Mouse (Mus musculus) kidney, postnatal 0 days (tissue): Measurements from ENCODE around the gene Hist2h2ac. TPM values are rescaled to one million over a fixed set of nuclear protein-coding genes. Genes with fewer than 3 reads are reported as not detected.
A peak's percentile ranks its signal among the peaks of the same experiment; 100 is the strongest.
"Not testable (repeated sequence)": the region's sequence is repeated elsewhere in the genome, so short reads cannot be mapped to it uniquely, and the experiment has no call there.

Experiments
- ATAC-seq: fragments of 200-750 bp; cut with Nextera tagmentation; replicated peaks from 2 replicates; pipeline ENCODE4 v1.8.0; 2017; ENCODE audit warnings: low read depth, moderate number of reproducible peaks, moderate TSS enrichment, moderate library complexity; ENCODE audit not compliant: low FRiP score
- DNase-seq: peaks from one replicate; pipeline ENCODE4 v3.0.0-alpha.2; 2016; ENCODE audit warnings: low spot score
- H3K27ac ChIP-seq: fragments of 300-500 bp; sonication (generic); 2 replicates; pipeline ENCODE4 v1.5.1; 2014; ENCODE audit warnings: mild to moderate bottlenecking
- H3K27me3 ChIP-seq: fragments of 300-500 bp; sonication (generic); 2 replicates; pipeline ENCODE4 v1.6.1; 2014; ENCODE audit warnings: low read length, mixed read lengths; ENCODE audit not compliant: insufficient read depth
- H3K36me3 ChIP-seq: fragments of 300-500 bp; sonication (generic); 2 replicates; pipeline ENCODE4 v1.6.1; 2014; ENCODE audit warnings: low read length, mixed read lengths; ENCODE audit not compliant: insufficient read depth
- H3K4me1 ChIP-seq: fragments of 300-500 bp; sonication (generic); replicated peaks from 2 replicates; pipeline ENCODE4 v1.6.1; 2014; ENCODE audit warnings: antibody characterized with exemption, low read length, mixed read lengths; ENCODE audit not compliant: insufficient read depth
- H3K4me2 ChIP-seq: fragments of 300-500 bp; sonication (generic); 2 replicates; pipeline ENCODE4 v1.6.1; 2014; ENCODE audit warnings: mild to moderate bottlenecking, low read length, moderate library complexity, mixed read lengths
- H3K4me3 ChIP-seq: fragments of 300-500 bp; sonication (generic); replicated peaks from 2 replicates; pipeline ENCODE4 v1.5.1; 2014; ENCODE audit warnings: low read depth, low read length
- H3K9ac ChIP-seq: fragments of 300-500 bp; sonication (generic); 2 replicates; pipeline ENCODE4 v1.6.1; 2014; ENCODE audit warnings: low read depth, low read length
- H3K9me3 ChIP-seq: fragments of 300-500 bp; sonication (generic); replicated peaks from 2 replicates; pipeline ENCODE4 v1.6.1; 2016; ENCODE audit warnings: low read length, inconsistent platforms, mixed read lengths
- CTCF ChIP-seq: IDR thresholded peaks from 2 replicates; pipeline ENCODE4 v1.5.1; 2016; ENCODE audit warnings: antibody characterized with exemption, low read depth, mild to moderate bottlenecking, moderate library complexity
- WGBS: fragments of 180-500 bp; shearing (Covaris S2); extraction: QIAGEN DNeasy Blood & Tissue Kit; methylation state at CpG from one replicate; pipeline ENCODE4 v1.1.7; 2014; 5-methylcytosine and 5-hydroxymethylcytosine counted together
- polyA plus RNA-seq: library from polyadenylated mRNA; unstranded; fragments of >200 nt; fragmentation: Nextera tagmentation; extraction: Ambion mirVana; gene quantifications from 2 replicates; pipeline ENCODE4 v1.2.1, GENCODE M21; 2015

Gene Hist2h2ac
- polyA plus RNA-seq, 1 experiment from 2014 or later, result 7.5 TPM

DNA sequence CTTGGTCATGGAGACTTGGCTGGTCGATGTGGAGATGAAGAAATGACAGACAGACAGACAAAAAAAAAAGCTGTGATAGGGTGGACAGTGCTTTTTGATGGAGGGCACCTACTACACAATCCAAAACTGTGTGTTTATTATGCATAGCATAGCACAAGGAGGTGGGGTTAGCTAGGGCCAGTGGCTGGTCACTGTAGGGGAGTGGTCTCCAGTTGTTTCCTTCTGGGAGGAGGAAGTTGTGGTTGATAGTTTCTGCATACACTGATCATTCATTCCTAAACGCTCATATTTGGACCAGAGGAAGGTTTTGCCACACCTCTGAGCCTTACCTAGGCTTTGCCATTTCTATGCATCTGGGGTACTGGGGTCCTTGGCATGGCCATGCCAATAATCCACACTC lies 9.7 kb upstream of the Hist2h2ac start:
- WGBS, result 76% methylated on average over 2 of the region's 2 CpGs
- Histone ChIP-seq H3K27ac (no peak overlapping the region), H3K4me2 (no peak overlapping the region), H3K9me3 (no peaks in the 10 kb centered on the region), H3K4me3 (no peak overlapping the region), H3K36me3 (no peaks in the 10 kb centered on the region), H3K4me1 (peaks cover 6% of the 10 kb centered on the region), H3K9ac (no peak overlapping the region), H3K27me3 (no peaks in the 10 kb centered on the region)
- ATAC-seq (no peak), DNase-seq (no peak)
- no peak for TF ChIP-seq CTCF

GRCm38 (mm10) chr3:96228828-96229227 lies 8.1 kb upstream of the Hist2h2ac start:
- H3K27me3 ChIP-seq, result no peaks in the 10 kb centered on the region
- H3K9ac ChIP-seq, result no peak overlapping the region
- no peak overlapping the region for H3K27ac ChIP-seq
- ATAC-seq (no peak), DNase-seq (no peak)
- H3K4me2 ChIP-seq, result no peak overlapping the region
- peaks cover 14% of the 10 kb centered on the region for H3K4me1 ChIP-seq
- no peak overlapping the region for H3K4me3 ChIP-seq
- 69% methylated on average over 2 of the region's 2 CpGs for WGBS
- H3K36me3 ChIP-seq, result no peaks in the 10 kb centered on the region
- TF ChIP-seq CTCF, result no peak
- H3K9me3 ChIP-seq, result no peaks in the 10 kb centered on the region

- Histone ChIP-seq H3K9me3 (no peaks in the 10 kb centered on the region), H3K36me3 (no peaks in the 10 kb centered on the region), H3K4me2 (no peak overlapping the region), H3K4me3 (no peak overlapping the region), H3K4me1 (peaks cover 28% of the 10 kb centered on the region), H3K27ac (no peak overlapping the region), H3K27me3 (no peaks in the 10 kb centered on the region), H3K9ac (no peak overlapping the region)
- no peak for TF ChIP-seq CTCF
- ATAC-seq (no peak), DNase-seq (no peak)
- WGBS, result 49% methylated on average over 8 of the region's 8 CpGs
Measured at GRCm38 (mm10) chr3:96226695-96227648, 6.3 kb upstream of the Hist2h2ac start.

- no peak for ATAC-seq
Measured at GRCm38 (mm10) chr3:96225421-96225820, 4.7 kb upstream of the Hist2h2ac start.

DNA sequence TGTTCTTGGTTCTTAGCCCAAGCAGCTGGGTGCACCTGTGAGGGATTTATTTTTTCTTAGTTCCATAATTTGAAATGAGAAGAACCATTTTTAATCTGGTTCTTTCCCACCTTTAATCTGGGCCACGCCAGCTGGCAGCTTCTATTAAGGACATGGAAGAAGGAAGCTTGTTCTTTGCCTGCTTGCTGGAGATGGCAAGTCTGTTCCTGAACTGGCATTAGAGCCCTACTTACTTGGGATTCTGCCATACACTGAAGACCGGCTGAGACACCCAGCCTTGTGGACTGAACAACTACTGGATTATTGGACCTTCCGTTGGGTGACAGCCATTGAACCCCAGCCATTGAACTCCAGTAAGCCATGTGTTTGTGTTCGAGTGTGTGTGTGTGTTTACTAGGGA lies 2.1 kb upstream of the Hist2h2ac start:
- no peaks in the 10 kb centered on the region for H3K27me3 ChIP-seq
- H3K4me3 ChIP-seq, result no peak overlapping the region
- ATAC-seq (no peak), DNase-seq (no peak)
- WGBS, result 87% methylated on average over 4 of the region's 4 CpGs
- H3K9ac ChIP-seq, result no peak overlapping the region
- H3K4me1 ChIP-seq, result peaks cover 33% of the 10 kb centered on the region
- peak overlapping the region; percentile 60 for H3K4me2 ChIP-seq
- H3K27ac ChIP-seq, result no peak overlapping the region
- no peak for TF ChIP-seq CTCF
- no peaks in the 10 kb centered on the region for H3K36me3 ChIP-seq
- no peaks in the 10 kb centered on the region for H3K9me3 ChIP-seq

More at GRCm38 (mm10) chr3:96225421-96225820, 4.7 kb upstream of the Hist2h2ac start:
- 22% methylated on average over 2 of the region's 2 CpGs for WGBS
- no peak overlapping the region for H3K4me2 ChIP-seq
- no peak overlapping the region for H3K9ac ChIP-seq
- H3K4me3 ChIP-seq, result no peak overlapping the region
- DNase-seq, result no peak
- H3K27ac ChIP-seq, result no peak overlapping the region
- no peaks in the 10 kb centered on the region for H3K36me3 ChIP-seq
- no peak for TF ChIP-seq CTCF
- H3K4me1 ChIP-seq, result peaks cover 28% of the 10 kb centered on the region
- H3K9me3 ChIP-seq, result no peaks in the 10 kb centered on the region
- no peaks in the 10 kb centered on the region for H3K27me3 ChIP-seq

GRCm38 (mm10) chr3:96221640-96222038 lies 959 bp upstream of the Hist2h2ac start:
- Histone ChIP-seq H3K4me3 (peak overlapping the region; percentile 69), H3K9ac (peak overlapping the region; percentile 53), H3K27ac (peak overlapping the region; percentile 99), H3K9me3 (no peaks in the 10 kb centered on the region), H3K4me1 (peaks cover 33% of the 10 kb centered on the region), H3K27me3 (no peaks in the 10 kb centered on the region), H3K4me2 (peak overlapping the region; percentile 60), H3K36me3 (no peaks in the 10 kb centered on the region)
- no peak for DNase-seq
- 9% methylated on average over 9 of the region's 9 CpGs for WGBS
- no peak for TF ChIP-seq CTCF
- no peak for ATAC-seq

DNA sequence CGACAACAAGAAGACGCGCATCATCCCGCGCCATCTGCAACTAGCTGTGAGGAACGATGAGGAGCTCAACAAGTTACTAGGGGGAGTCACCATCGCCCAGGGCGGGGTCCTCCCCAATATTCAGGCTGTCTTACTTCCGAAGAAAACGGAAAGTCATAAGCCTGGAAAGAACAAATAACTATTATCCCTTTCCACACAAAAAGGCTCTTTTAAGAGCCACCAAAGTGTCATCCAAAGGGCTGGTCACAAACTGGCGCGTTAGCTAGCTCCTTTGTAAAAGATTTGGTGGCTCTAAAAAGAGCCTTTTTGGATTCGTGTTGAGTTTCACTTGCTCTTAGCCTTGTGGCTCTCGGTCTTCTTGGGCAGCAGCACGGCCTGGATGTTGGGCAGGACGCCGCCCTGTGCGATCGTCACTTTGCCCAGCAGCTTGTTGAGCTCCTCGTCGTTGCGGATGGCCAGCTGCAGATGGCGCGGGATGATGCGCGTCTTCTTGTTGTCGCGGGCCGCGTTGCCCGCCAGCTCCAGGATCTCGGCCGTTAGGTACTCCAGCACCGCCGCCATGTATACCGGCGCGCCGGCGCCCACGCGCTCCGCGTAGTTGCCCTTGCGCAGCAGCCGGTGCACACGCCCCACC lies 432 bp downstream of the Hist2h2ac start:
- not testable (repeated sequence) for ATAC-seq, H3K9me3 ChIP-seq, H3K36me3 ChIP-seq, H3K27me3 ChIP-seq
- peak overlapping the region; percentile 60 for H3K4me2 ChIP-seq
- H3K9ac ChIP-seq, result peak overlapping the region; percentile 82
- under 1% methylated on average over 26 of the region's 47 CpGs for WGBS
- H3K4me3 ChIP-seq, result peak overlapping the region; percentile 69
- peak; percentile 41 for DNase-seq
- peaks cover 26% of the 10 kb centered on the region for H3K4me1 ChIP-seq
- H3K27ac ChIP-seq, result peak overlapping the region; percentile 99
